ENCODE assay signal across 8 mouse cellular contexts in genomic region chr6:39206581-39207461, GRCm38 (mm10). TPM values are rescaled to one million over a fixed set of nuclear protein-coding genes. Genes with fewer than 3 reads are reported as not detected.
DNase-seq lines count a peak whose midpoint lies in the region; ATAC-seq and TF ChIP-seq lines count a peak whose summit lies in the region.

TSS of gene Kdm7a (minus strand) at chr6:39206789.

- no peaks in the 10 kb centered on the region for H3K36me3 ChIP-seq in E14TG2a.4 (ENCODE audit: insufficient read depth, low read length)
- no peaks in the 10 kb centered on the region for H3K36me3 ChIP-seq in forebrain, embryonic 13.5 days (ENCODE audit: poor library complexity, severe bottlenecking)
- no peaks in the 10 kb centered on the region for H3K36me3 ChIP-seq in liver, embryonic 16.5 days (ENCODE audit: control insufficient read depth, insufficient read depth)
- no peaks in the 10 kb centered on the region for H3K36me3 ChIP-seq in neural tube, embryonic 12.5 days
- no peaks in the 10 kb centered on the region for H3K36me3 ChIP-seq in stomach, postnatal 0 days (ENCODE audit: control insufficient read depth, insufficient read depth, low read length)

- peak; percentile 86 to 92 for DNase-seq in heart, postnatal 10 days
- peak; percentile 88 to 93 for DNase-seq in kidney, postnatal 4 days
- DNase-seq in stomach, postnatal 0 days (ENCODE audit: low spot score): peak; percentile 88

- ATAC-seq in cerebellum, adult (ENCODE audit: insufficient number of reproducible peaks, low FRiP score, low TSS enrichment): peak; percentile 83
- ATAC-seq in forebrain, embryonic 13.5 days: peak; percentile 82
- peak; percentile 76 for ATAC-seq in liver, embryonic 16.5 days (ENCODE audit: low read depth)
- ATAC-seq in neural tube, embryonic 12.5 days (ENCODE audit: low FRiP score, low read depth): peak; percentile 78
- ATAC-seq in stomach, postnatal 0 days (ENCODE audit: low FRiP score, low TSS enrichment): peak; percentile 87

- H3K9ac ChIP-seq in forebrain, embryonic 13.5 days: peak within 1 kb of the TSS; percentile 94
- peak within 1 kb of the TSS; percentile 100 for H3K9ac ChIP-seq in liver, embryonic 16.5 days (ENCODE audit: low read depth, low read length)
- H3K9ac ChIP-seq in neural tube, embryonic 12.5 days: peak within 1 kb of the TSS; percentile 99
- peak within 1 kb of the TSS; percentile 99 for H3K9ac ChIP-seq in stomach, postnatal 0 days (ENCODE audit: low read length)

- under 1% methylated on average over 77 of the region's 124 CpGs for WGBS in forebrain, embryonic 13.5 days
- under 1% methylated on average over 76 of the region's 124 CpGs for WGBS in liver, embryonic 16.5 days (ENCODE audit: insufficient replicate concordance)
- under 1% methylated on average over 113 of the region's 124 CpGs for WGBS in neural tube, embryonic 12.5 days
- WGBS in stomach, postnatal 0 days: under 1% methylated on average over 106 of the region's 124 CpGs

- no peaks in the 10 kb centered on the region for H3K9me3 ChIP-seq in E14TG2a.4 (ENCODE audit: low read length)
- no peaks in the 10 kb centered on the region for H3K9me3 ChIP-seq in forebrain, embryonic 13.5 days (replicated peaks)
- H3K9me3 ChIP-seq in liver, embryonic 16.5 days (replicated peaks; ENCODE audit: control insufficient read depth, low read length): no peaks in the 10 kb centered on the region
- H3K9me3 ChIP-seq in neural tube, embryonic 12.5 days: no peaks in the 10 kb centered on the region
- H3K9me3 ChIP-seq in stomach, postnatal 0 days (ENCODE audit: control insufficient read depth, low read length): no peaks in the 10 kb centered on the region

- H3K4me2 ChIP-seq in forebrain, embryonic 13.5 days: peak within 1 kb of the TSS; percentile 86
- H3K4me2 ChIP-seq in liver, embryonic 16.5 days (ENCODE audit: low read depth, low read length): peak within 1 kb of the TSS; percentile 98
- H3K4me2 ChIP-seq in neural tube, embryonic 12.5 days (replicated peaks): peak within 1 kb of the TSS; percentile 82
- peak within 1 kb of the TSS; percentile 74 for H3K4me2 ChIP-seq in stomach, postnatal 0 days (replicated peaks; ENCODE audit: low read depth)

- intact Hi-C loops in heart, postnatal 10 days (cut with DNase I): loop anchor here (2.0 to 10.0 kb wide), 3 partner anchors 35 to 578 kb away; no protein-coding TSS in a partner anchor

- TF ChIP-seq EP300 in stomach, postnatal 0 days (optimal IDR thresholded peaks at IDR 0.05): no peak

- H3K4me3 ChIP-seq in E14TG2a.4 (replicated peaks; ENCODE audit: low read length): peak within 1 kb of the TSS; percentile 98
- H3K4me3 ChIP-seq in forebrain, embryonic 13.5 days: peak within 1 kb of the TSS; percentile 98
- H3K4me3 ChIP-seq in liver, embryonic 16.5 days (ENCODE audit: low read depth, low read length): peak within 1 kb of the TSS; percentile 98
- peak within 1 kb of the TSS; percentile 99 for H3K4me3 ChIP-seq in neural tube, embryonic 12.5 days
- peak within 1 kb of the TSS; percentile 98 for H3K4me3 ChIP-seq in stomach, postnatal 0 days (ENCODE audit: low read depth, low read length)

- TF ChIP-seq CTCF in E14TG2a.4 (conservative IDR thresholded peaks at IDR 0.05; ENCODE audit: low read length): no peak
- peak; percentile 37; the same call in 1 of the 2 replicates for TF ChIP-seq CTCF in stomach, postnatal 0 days (IDR thresholded peaks at IDR 0.05; ENCODE audit: low read depth)

- H3K4me1 ChIP-seq in E14TG2a.4 (replicated peaks; ENCODE audit: low read depth, low read length): peaks cover 20% of the 10 kb centered on the region
- H3K4me1 ChIP-seq in forebrain, embryonic 13.5 days: peaks cover 21% of the 10 kb centered on the region
- H3K4me1 ChIP-seq in liver, embryonic 16.5 days (ENCODE audit: control insufficient read depth, low read depth, low read length): peaks cover 18% of the 10 kb centered on the region
- peaks cover 6% of the 10 kb centered on the region; the same call in 1 of the 2 replicates for H3K4me1 ChIP-seq in neural tube, embryonic 12.5 days
- H3K4me1 ChIP-seq in stomach, postnatal 0 days (replicated peaks; ENCODE audit: control insufficient read depth, insufficient read depth): no peaks in the 10 kb centered on the region

- H3K27ac ChIP-seq in forebrain, embryonic 13.5 days: peak within 1 kb of the TSS; percentile 98
- peak within 1 kb of the TSS; percentile 99 for H3K27ac ChIP-seq in liver, embryonic 16.5 days (ENCODE audit: low read length)
- H3K27ac ChIP-seq in neural tube, embryonic 12.5 days: peak within 1 kb of the TSS; percentile 98
- H3K27ac ChIP-seq in stomach, postnatal 0 days (replicated peaks): peak within 1 kb of the TSS; percentile 100

- H3K27me3 ChIP-seq in E14TG2a.4 (ENCODE audit: insufficient read depth, low read length): peaks cover 6% of the 10 kb centered on the region; the same call in 1 of the 2 replicates
- no peaks in the 10 kb centered on the region for H3K27me3 ChIP-seq in forebrain, embryonic 13.5 days
- H3K27me3 ChIP-seq in liver, embryonic 16.5 days (ENCODE audit: control insufficient read depth, insufficient read depth, low read depth, low read length): no peaks in the 10 kb centered on the region; the same call in 1 of the 2 replicates
- no peaks in the 10 kb centered on the region for H3K27me3 ChIP-seq in neural tube, embryonic 12.5 days (replicated peaks)
- H3K27me3 ChIP-seq in stomach, postnatal 0 days (ENCODE audit: control insufficient read depth, insufficient read depth, low read length): no peaks in the 10 kb centered on the region

RNA-seq across cellular contexts. Expression of gene Kdm7a, which starts in this region (rescaled TPM):
- polyA plus RNA-seq in forebrain, embryonic 13.5 days (2015; fragmentation: Nextera tagmentation; extraction: Ambion mirVana): 9.6 and 10.4 TPM in 2 replicates
- 10 to 100 TPM; 17.6 to 21.0 TPM for total RNA-seq in heart, postnatal 10 days (2021)
- 12.5 and 13.0 TPM in 2 replicates for polyA plus RNA-seq in liver, embryonic 16.5 days (2015; fragmentation: Nextera tagmentation; extraction: Ambion mirVana)
- polyA plus RNA-seq in neural tube, embryonic 12.5 days (2016; fragmentation: Nextera tagmentation; extraction: Ambion mirVana): 19.5 and 20.7 TPM in 2 replicates
- 2.5 and 2.6 TPM in 2 replicates for polyA plus RNA-seq in stomach, postnatal 0 days (2015; fragmentation: Nextera tagmentation; extraction: Ambion mirVana)

Comparison
In these comparisons a context has a peak if more than half of its experiments do, and no peak if none do; other contexts are left out.
1. Peak in every context shown above with its lines: DNase-seq, ATAC-seq, H3K4me3 ChIP-seq and H3K27ac ChIP-seq.